ENCODE assay signal across 27 mouse cellular contexts in genomic region chr3:130950872-130951271, GRCm38 (mm10).
DNase-seq lines count a peak whose midpoint lies in the region; ATAC-seq and TF ChIP-seq lines count a peak whose summit lies in the region.
"Had no signal": no experiment of that assay in that cellular context is flagged by ENCODE, and none has a peak within 500 bp of the region (broad histone marks: within the 10 kb centered on the region; RNA-seq: fewer than 3 reads in every experiment).

No protein-coding gene starts in this region.

- TF ChIP-seq EP300 in stomach, postnatal 0 days (optimal IDR thresholded peaks at IDR 0.05), result no peak

- H3K4me1 ChIP-seq in forebrain, embryonic 11.5 days (replicated peaks; ENCODE audit: control insufficient read depth, insufficient read depth, low read length), result no peaks in the 10 kb centered on the region
- H3K4me1 ChIP-seq in forebrain, embryonic 13.5 days, result peaks cover 16% of the 10 kb centered on the region
- H3K4me1 ChIP-seq in thymus, adult 2 months (replicated peaks; ENCODE audit: control insufficient read depth, insufficient read depth, low read length), result peaks cover 31% of the 10 kb centered on the region
- H3K4me1 ChIP-seq in stomach, postnatal 0 days (replicated peaks; ENCODE audit: control insufficient read depth, insufficient read depth), result 0 out of 2 replicates have a peak, but pooled peaks cover under 1% of the 10 kb centered on the region
- H3K4me1 ChIP-seq: intestine, embryonic 15.5 days; liver, embryonic 13.5 days had no signal

- 90% methylated on average over 6 of the region's 6 CpGs for WGBS in forebrain, embryonic 11.5 days
- WGBS in forebrain, embryonic 13.5 days, result 89% methylated on average over 6 of the region's 6 CpGs
- 90% methylated on average over 6 of the region's 6 CpGs for WGBS in thymus, adult 2 months
- WGBS in stomach, postnatal 0 days, result 29% methylated on average over 6 of the region's 6 CpGs

- no peak overlapping the region for H3K27ac ChIP-seq in forebrain, embryonic 11.5 days (ENCODE audit: low read depth, low read length)
- H3K27ac ChIP-seq in forebrain, embryonic 13.5 days, result no peak overlapping the region
- peak overlapping the region; percentile 90 for H3K27ac ChIP-seq in thymus, adult 2 months (ENCODE audit: control insufficient read depth, insufficient read depth, low read length)
- H3K27ac ChIP-seq in stomach, postnatal 0 days (replicated peaks), result peak overlapping the region; percentile 18; the same call in 1 of the 2 replicates
- H3K27ac ChIP-seq: heart, embryonic 15.5 days; hindbrain, embryonic 12.5 days; hindbrain, postnatal 0 days; intestine, embryonic 15.5 days; limb, embryonic 10.5 days; limb, embryonic 15.5 days; liver, embryonic 13.5 days; macrophage; midbrain, embryonic 13.5 days had no signal

- no peaks in the 10 kb centered on the region for H3K27me3 ChIP-seq in forebrain, embryonic 11.5 days (ENCODE audit: control insufficient read depth, insufficient read depth, low read length)
- no peaks in the 10 kb centered on the region for H3K27me3 ChIP-seq in forebrain, embryonic 13.5 days
- no peaks in the 10 kb centered on the region for H3K27me3 ChIP-seq in thymus, adult 2 months (ENCODE audit: control insufficient read depth, insufficient read depth, low read length)
- no peaks in the 10 kb centered on the region for H3K27me3 ChIP-seq in stomach, postnatal 0 days (ENCODE audit: control insufficient read depth, insufficient read depth, low read length)
- H3K27me3 ChIP-seq: heart, embryonic 15.5 days; hindbrain, embryonic 12.5 days; intestine, embryonic 15.5 days; limb, embryonic 15.5 days; midbrain, embryonic 13.5 days had no signal

- H3K9ac ChIP-seq in forebrain, embryonic 11.5 days (ENCODE audit: low read length), result no peak overlapping the region
- H3K9ac ChIP-seq in forebrain, embryonic 13.5 days, result no peak overlapping the region
- no peak overlapping the region for H3K9ac ChIP-seq in stomach, postnatal 0 days (ENCODE audit: low read length)
- H3K9ac ChIP-seq: heart, embryonic 15.5 days; hindbrain, embryonic 12.5 days; intestine, embryonic 15.5 days; limb, embryonic 15.5 days; liver, embryonic 13.5 days; midbrain, embryonic 13.5 days had no signal

- H3K4me3 ChIP-seq in forebrain, embryonic 11.5 days (ENCODE audit: low read depth, low read length), result no peak overlapping the region
- H3K4me3 ChIP-seq in forebrain, embryonic 13.5 days, result no peak overlapping the region
- H3K4me3 ChIP-seq in thymus, adult 2 months (ENCODE audit: control insufficient read depth, insufficient read depth, low read length), result no peak overlapping the region
- no peak overlapping the region for H3K4me3 ChIP-seq in stomach, postnatal 0 days (ENCODE audit: low read depth, low read length)
- H3K4me3 ChIP-seq: heart, embryonic 15.5 days; hindbrain, embryonic 12.5 days; intestine, embryonic 15.5 days; limb, embryonic 10.5 days; limb, embryonic 15.5 days; liver, embryonic 13.5 days; midbrain, embryonic 13.5 days had no signal

- H3K4me2 ChIP-seq in forebrain, embryonic 11.5 days (ENCODE audit: low read depth, low read length, severe bottlenecking), result no peak overlapping the region
- H3K4me2 ChIP-seq in forebrain, embryonic 13.5 days, result no peak overlapping the region
- H3K4me2 ChIP-seq in stomach, postnatal 0 days (replicated peaks; ENCODE audit: low read depth), result no peak overlapping the region
- H3K4me2 ChIP-seq: heart, embryonic 15.5 days; hindbrain, embryonic 12.5 days; intestine, embryonic 15.5 days; limb, embryonic 15.5 days; liver, embryonic 13.5 days; midbrain, embryonic 13.5 days had no signal

- TF ChIP-seq POLR2A in thymus, adult 2 months (IDR thresholded peaks at IDR 0.05; ENCODE audit: control insufficient read depth, extremely low read depth, insufficient read depth, low read length, poor library complexity), result no peak

- ATAC-seq in forebrain, embryonic 11.5 days (replicated peaks; ENCODE audit: low FRiP score), result no peak
- no peak for ATAC-seq in forebrain, embryonic 13.5 days
- ATAC-seq in stomach, postnatal 0 days (ENCODE audit: low FRiP score, low TSS enrichment), result no peak
- ATAC-seq: activated CD4-positive, CD25-positive, alpha-beta regulatory T cell, adult 4 months; forebrain, embryonic 14.5 days; hindbrain, postnatal 0 days; intestine, embryonic 15.5 days; lung, postnatal 0 days; midbrain, embryonic 13.5 days had no signal

- no peaks in the 10 kb centered on the region; the same call in 1 of the 2 replicates for H3K9me3 ChIP-seq in forebrain, embryonic 11.5 days (ENCODE audit: control insufficient read depth, low read length)
- H3K9me3 ChIP-seq in forebrain, embryonic 13.5 days (replicated peaks), result 0 out of 2 replicates have a peak, but pooled peaks cover 5% of the 10 kb centered on the region
- H3K9me3 ChIP-seq in stomach, postnatal 0 days (ENCODE audit: control insufficient read depth, low read length), result no peaks in the 10 kb centered on the region
- H3K9me3 ChIP-seq: heart, embryonic 15.5 days; hindbrain, embryonic 12.5 days; intestine, embryonic 15.5 days; limb, embryonic 10.5 days; limb, embryonic 15.5 days; liver, embryonic 13.5 days had no signal

- H3K36me3 ChIP-seq in forebrain, embryonic 11.5 days (ENCODE audit: control insufficient read depth, insufficient read depth, low read length), result no peaks in the 10 kb centered on the region
- no peaks in the 10 kb centered on the region for H3K36me3 ChIP-seq in forebrain, embryonic 13.5 days (ENCODE audit: poor library complexity, severe bottlenecking)
- no peaks in the 10 kb centered on the region for H3K36me3 ChIP-seq in thymus, adult 2 months (ENCODE audit: control insufficient read depth, insufficient read depth, low read length)
- H3K36me3 ChIP-seq in stomach, postnatal 0 days (ENCODE audit: control insufficient read depth, insufficient read depth, low read length), result no peaks in the 10 kb centered on the region
- H3K36me3 ChIP-seq: heart, embryonic 15.5 days; hindbrain, embryonic 12.5 days; intestine, embryonic 15.5 days; limb, embryonic 10.5 days; limb, embryonic 15.5 days; liver, embryonic 13.5 days; midbrain, embryonic 13.5 days had no signal

- DNase-seq in forebrain, embryonic 11.5 days (ENCODE audit: low spot score), result peak; percentile 2
- DNase-seq in thymus, adult 2 months, result no peak
- DNase-seq in thymus, postnatal 14 days, result no peak
- peak; percentile 83 for DNase-seq in NIH3T3 (ENCODE audit: low read depth)
- DNase-seq in stomach, postnatal 0 days (ENCODE audit: low spot score), result no peak
- no peak for DNase-seq in testis, postnatal 14 days (ENCODE audit: low spot score)
- no peak for DNase-seq in layer of hippocampus, adult 9-11 months
- DNase-seq: cerebellum, adult 11-12 months; cerebellum, postnatal 10 days; heart, postnatal 36 days; kidney, adult 2 months; kidney, postnatal 36 days; liver, embryonic 13.5 days; lung, adult 18-20 months; right cerebral cortex, postnatal 25 days had no signal

- no peak for TF ChIP-seq CTCF in thymus, adult 2 months (IDR thresholded peaks at IDR 0.05; ENCODE audit: borderline replicate concordance, control insufficient read depth, extremely low read depth, insufficient read depth, low read length, poor library complexity)
- TF ChIP-seq CTCF in stomach, postnatal 0 days (IDR thresholded peaks at IDR 0.05; ENCODE audit: low read depth), result no peak

Comparison
In these comparisons a context has a peak if more than half of its experiments do, and no peak if none do; other contexts are left out.
1. DNase-seq: peak in forebrain, embryonic 11.5 days (single experiment) and NIH3T3 (single experiment); none in thymus, adult 2 months (single experiment), thymus, postnatal 14 days (single experiment), stomach, postnatal 0 days (single experiment), testis, postnatal 14 days (single experiment) and layer of hippocampus, adult 9-11 months (single experiment).
2. H3K27ac ChIP-seq: peak in thymus, adult 2 months (single experiment) and stomach, postnatal 0 days (single experiment); none in forebrain, embryonic 11.5 days (single experiment) and forebrain, embryonic 13.5 days (single experiment).